Mouse (Mus musculus): ENCODE data around the gene Clcnkb.

Clcnkb gene

DNA sequence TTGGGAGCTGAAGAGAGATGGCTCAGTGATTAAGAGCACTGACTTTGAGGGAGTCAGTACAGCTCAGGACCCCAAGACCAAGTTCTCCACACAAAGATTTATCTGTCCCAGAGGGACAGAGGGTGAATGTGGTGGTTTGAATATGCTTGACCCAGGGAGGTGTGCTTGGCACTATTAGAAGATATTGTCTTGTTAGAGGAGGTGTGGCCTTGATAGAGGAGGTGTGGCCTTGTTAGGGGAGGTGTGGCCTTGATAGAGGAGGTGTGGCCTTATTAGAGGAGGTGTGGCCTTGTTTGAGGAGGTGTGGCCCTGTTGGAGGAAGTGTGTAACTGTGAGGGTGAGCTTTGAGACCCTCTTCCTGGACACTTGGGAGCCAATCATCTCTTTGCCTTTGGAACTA lies 58.0 kb downstream of the Clcnkb start:
- no peak for DNase-seq (ENCODE audit: low spot score in 2 of 2)

Measured in right cerebral cortex, postnatal 10 days (tissue).